In genomic region chr19:5038709-5039156, GRCm38 (mm10) we compare ENCODE assay signal across 8 mouse cellular contexts. TPM values are rescaled to one million over a fixed set of nuclear protein-coding genes. Genes with fewer than 3 reads are reported as not detected.
DNase-seq lines count a peak whose midpoint lies in the region; ATAC-seq and TF ChIP-seq lines count a peak whose summit lies in the region.

Gene B4gat1 (plus strand): TSS chr19:5038826.
Gene AC124502.3 (plus strand): TSS chr19:5038891.

- intact Hi-C loops in heart, postnatal 36 days (cut with DNase I), result no loop called here

- peak within 1 kb of the TSS; percentile 97 for H3K9ac ChIP-seq in forebrain, embryonic 15.5 days (replicated peaks)
- peak within 1 kb of the TSS; percentile 96 for H3K9ac ChIP-seq in lung, embryonic 16.5 days (ENCODE audit: low read length)

- no peaks in the 10 kb centered on the region for H3K9me3 ChIP-seq in G1E (replicated peaks)
- H3K9me3 ChIP-seq in forebrain, embryonic 15.5 days, result no peaks in the 10 kb centered on the region
- no peaks in the 10 kb centered on the region for H3K9me3 ChIP-seq in lung, embryonic 16.5 days (ENCODE audit: control insufficient read depth, low read length)

- no peaks in the 10 kb centered on the region for H3K27me3 ChIP-seq in G1E (ENCODE audit: insufficient read depth, low read length)
- H3K27me3 ChIP-seq in forebrain, embryonic 15.5 days, result no peaks in the 10 kb centered on the region
- H3K27me3 ChIP-seq in lung, embryonic 16.5 days (ENCODE audit: control insufficient read depth, insufficient read depth, low read depth, low read length), result no peaks in the 10 kb centered on the region

- no peak for TF ChIP-seq CTCF in G1E (IDR thresholded peaks at IDR 0.05; ENCODE audit: low read depth, low read length)

- peak; percentile 92 for DNase-seq in G1E (ENCODE audit: low spot score)
- peak; percentile 92 for DNase-seq in cerebellum, adult 11 months
- peak; percentile 87 to 89 for DNase-seq in heart, postnatal 36 days
- DNase-seq in layer of hippocampus, adult 9-11 months, result peak; percentile 93
- DNase-seq in ovary, postnatal 14 days (ENCODE audit: low spot score), result peak; percentile 79
- peak; percentile 79 to 82 for DNase-seq in thymus, postnatal 10 days (ENCODE audit: low spot score in 2 of 2)

- WGBS in forebrain, embryonic 15.5 days, result under 1% methylated on average over 44 of the region's 44 CpGs
- under 1% methylated on average over 43 of the region's 44 CpGs for whole genome bisulfite sequencing in lung, embryonic 16.5 days

- H3K36me3 ChIP-seq in G1E (replicated peaks), result peaks cover 15% of the 10 kb centered on the region
- peaks cover 5% of the 10 kb centered on the region for H3K36me3 ChIP-seq in forebrain, embryonic 15.5 days
- no peaks in the 10 kb centered on the region for H3K36me3 ChIP-seq in lung, embryonic 16.5 days (ENCODE audit: control insufficient read depth, insufficient read depth, low read length)

- peak within 1 kb of the TSS; percentile 91 for H3K4me3 ChIP-seq in G1E (ENCODE audit: low read depth, low read length)
- peak within 1 kb of the TSS; percentile 74 for H3K4me3 ChIP-seq in forebrain, embryonic 15.5 days
- peak within 1 kb of the TSS; percentile 97 for H3K4me3 ChIP-seq in lung, embryonic 16.5 days (ENCODE audit: low read length)

- peak within 1 kb of the TSS; percentile 88 for H3K27ac ChIP-seq in forebrain, embryonic 15.5 days (replicated peaks)
- peak within 1 kb of the TSS; percentile 82 for H3K27ac ChIP-seq in lung, embryonic 16.5 days (ENCODE audit: low read length)

- peak within 1 kb of the TSS; percentile 97 for H3K4me2 ChIP-seq in forebrain, embryonic 15.5 days (replicated peaks)
- H3K4me2 ChIP-seq in lung, embryonic 16.5 days (ENCODE audit: low read depth, low read length), result peak within 1 kb of the TSS; percentile 99

- peaks cover 53% of the 10 kb centered on the region for H3K4me1 ChIP-seq in G1E (ENCODE audit: insufficient read depth, low read depth, low read length)
- H3K4me1 ChIP-seq in forebrain, embryonic 15.5 days, result peaks cover 42% of the 10 kb centered on the region
- peaks cover 25% of the 10 kb centered on the region for H3K4me1 ChIP-seq in lung, embryonic 16.5 days (replicated peaks; ENCODE audit: control insufficient read depth, insufficient read depth, low read length)

- peak; percentile 59; the same call in 1 of the 2 replicates for ATAC-seq in G1E (ENCODE audit: extremely low read depth, insufficient number of reproducible peaks, low FRiP score, poor library complexity, severe bottlenecking)
- peak; percentile 94 for ATAC-seq in forebrain, embryonic 15.5 days (replicated peaks)
- peak; percentile 94 for ATAC-seq in lung, embryonic 16.5 days (ENCODE audit: low read depth)

RNA-seq across cellular contexts. Expression of gene B4gat1, which starts in this region (rescaled TPM):
- total RNA-seq in G1E (2014; fragmentation: Nextera tagmentation), result 5.9 and 7.2 TPM in 2 replicates
- 1.7 and 3.4 TPM in 2 replicates for total RNA-seq in G1E (2017)
- polyA plus RNA-seq in G1E (2012), result 8.4 and 8.9 TPM in 2 replicates
- polyA plus RNA-seq in forebrain, embryonic 15.5 days (2015; fragmentation: Nextera tagmentation; extraction: Ambion mirVana), result 51.3 and 54.4 TPM in 2 replicates
- 10 to 100 TPM; 45.1 to 47.2 TPM for total RNA-seq in heart, postnatal 36 days (2021)
- polyA plus RNA-seq in lung, embryonic 16.5 days (2015; fragmentation: Nextera tagmentation; extraction: Ambion mirVana), result 47.6 and 49.4 TPM in 2 replicates

RNA-seq across cellular contexts. Expression of gene AC124502.3, which starts in this region (rescaled TPM):
- total RNA-seq in G1E (2014; fragmentation: Nextera tagmentation) (0.60 TPM in 1 of 2 replicates, not detected in the other), G1E (2017) (4.6 and 6.6 TPM in 2 replicates)
- polyA plus RNA-seq in G1E (2012), result 0.33 and 0.34 TPM in 2 replicates
- 3.3 and 4.0 TPM in 2 replicates for polyA plus RNA-seq in forebrain, embryonic 15.5 days (2015; fragmentation: Nextera tagmentation; extraction: Ambion mirVana)
- 1 to 10 TPM; 1.4 to 3.9 TPM for total RNA-seq in heart, postnatal 36 days (2021)
- polyA plus RNA-seq in lung, embryonic 16.5 days (2015; fragmentation: Nextera tagmentation; extraction: Ambion mirVana), result 2.5 and 3.5 TPM in 2 replicates

Comparison
In these comparisons a context has a peak if more than half of its experiments do, and no peak if none do; other contexts are left out.
1. Peak in every context shown above with its lines: DNase-seq, ATAC-seq, H3K4me3 ChIP-seq and H3K27ac ChIP-seq.
2. RNA of gene B4gat1 (total RNA-seq): 45.1 to 47.2 TPM in heart, postnatal 36 days; 1.7 to 7.2 TPM in G1E; every median in the first group is over 4 times any median in the second.